Mouse (Mus musculus): Measurements from ENCODE around the gene 4930432M17Rik.

DNA sequence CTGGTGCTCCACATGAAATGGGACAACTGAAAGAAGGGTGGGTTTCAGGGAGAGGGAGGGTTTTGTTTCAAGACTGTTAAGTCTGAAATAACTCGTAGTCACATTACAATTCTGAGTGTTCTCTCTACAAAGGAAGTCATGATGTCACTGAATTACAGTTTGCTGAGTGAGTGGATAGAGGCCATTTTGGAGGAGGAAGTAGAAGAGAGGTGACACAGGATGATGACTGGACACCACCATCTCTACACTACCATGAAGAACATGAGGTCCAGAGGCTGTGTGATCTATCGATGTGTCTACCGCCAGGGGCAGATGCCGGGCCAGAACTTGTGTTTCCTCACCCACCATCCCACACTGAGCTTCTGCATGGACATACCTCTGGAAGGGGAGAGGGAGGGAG is 13.6 kb upstream of the 4930432M17Rik start:
- no peak for TF ChIP-seq CTCF (IDR thresholded peaks at IDR 0.05; ENCODE audit: low read depth)
- no peak for TF ChIP-seq EP300 (IDR thresholded peaks at IDR 0.05; ENCODE audit: low read depth)
